Mouse (Mus musculus): ENCODE results near the gene Eno1. TPM values are rescaled to one million over a fixed set of nuclear protein-coding genes. Genes with fewer than 3 reads are reported as not detected.
A peak's percentile ranks its signal among the peaks of the same experiment; 100 is the strongest.

Gene Eno1
- polyA plus RNA-seq (2015; fragmentation: Nextera tagmentation; extraction: Ambion mirVana): 1,894 and 1,951 TPM in 2 replicates

GRCm38 (mm10) chr4:150236521-150237481, at the start of gene Eno1:
TSS of gene Eno1 (plus strand) at chr4:150236721.
- Histone ChIP-seq H3K9ac (peak within 1 kb of the TSS; percentile 91), H3K4me3 (replicated peaks) (peak within 1 kb of the TSS; percentile 77), H3K27me3 (replicated peaks) (no peaks in the 10 kb centered on the region), H3K9me3 (no peaks in the 10 kb centered on the region), H3K4me2 (replicated peaks) (peak within 1 kb of the TSS; percentile 78), H3K36me3 (peaks cover 9% of the 10 kb centered on the region), H3K4me1 (replicated peaks) (peaks cover 31% of the 10 kb centered on the region), H3K27ac (peak within 1 kb of the TSS; percentile 97)
- ATAC-seq: peak; percentile 98
- under 1% methylated on average over 77 of the region's 78 CpGs for WGBS

- Histone ChIP-seq H3K4me2 (replicated peaks) (peak overlapping the region; percentile 30), H3K9me3 (no peaks in the 10 kb centered on the region)
- 45% methylated on average over 11 of the region's 11 CpGs for WGBS
Measured at GRCm38 (mm10) chr4:150188236-150188635, 48.3 kb upstream of the Eno1 start.

GRCm38 (mm10) chr4:150192199-150192598, 44.3 kb upstream of the Eno1 start:
- no peak overlapping the region for H3K4me3 ChIP-seq (replicated peaks)
- no peaks in the 10 kb centered on the region for H3K27me3 ChIP-seq (replicated peaks)
- no peaks in the 10 kb centered on the region for H3K36me3 ChIP-seq
- H3K27ac ChIP-seq: no peak overlapping the region
- no peak for ATAC-seq
- no peak overlapping the region for H3K9ac ChIP-seq
- no peaks in the 10 kb centered on the region for H3K9me3 ChIP-seq
- no peak overlapping the region for H3K4me2 ChIP-seq (replicated peaks)
- no peaks in the 10 kb centered on the region for H3K4me1 ChIP-seq (replicated peaks)
- WGBS: 80% methylated on average over 6 of the region's 6 CpGs

More at GRCm38 (mm10) chr4:150188236-150188635, 48.3 kb upstream of the Eno1 start:
- ATAC-seq: peak; percentile 45; the same call in 1 of the 2 replicates
- Histone ChIP-seq H3K27ac (no peak overlapping the region), H3K27me3 (replicated peaks) (no peaks in the 10 kb centered on the region), H3K4me3 (replicated peaks) (no peak overlapping the region), H3K4me1 (replicated peaks) (no peaks in the 10 kb centered on the region), H3K36me3 (no peaks in the 10 kb centered on the region), H3K9ac (no peak overlapping the region)

- Histone ChIP-seq H3K4me2 (replicated peaks) (no peak overlapping the region), H3K27me3 (replicated peaks) (no peaks in the 10 kb centered on the region), H3K4me1 (replicated peaks) (no peaks in the 10 kb centered on the region), H3K4me3 (replicated peaks) (no peak overlapping the region), H3K27ac (no peak overlapping the region), H3K36me3 (no peaks in the 10 kb centered on the region), H3K9ac (no peak overlapping the region), H3K9me3 (no peaks in the 10 kb centered on the region)
- ATAC-seq: no peak
- 48% methylated on average over 1 of the region's 1 CpGs for WGBS
Measured at GRCm38 (mm10) chr4:150193915-150194314, 42.6 kb upstream of the Eno1 start.

GRCm38 (mm10) chr4:150198268-150198667, 38.3 kb upstream of the Eno1 start:
- WGBS: 72% methylated on average over 9 of the region's 9 CpGs
- H3K27ac ChIP-seq: no peak overlapping the region
- H3K4me2 ChIP-seq (replicated peaks): no peak overlapping the region
- no peaks in the 10 kb centered on the region for H3K27me3 ChIP-seq (replicated peaks)
- H3K4me3 ChIP-seq (replicated peaks): no peak overlapping the region
- 0 out of 2 replicates have a peak, but pooled peaks cover 4% of the 10 kb centered on the region for H3K4me1 ChIP-seq (replicated peaks)
- no peaks in the 10 kb centered on the region for H3K36me3 ChIP-seq
- no peak overlapping the region for H3K9ac ChIP-seq
- no peaks in the 10 kb centered on the region for H3K9me3 ChIP-seq
- no peak for ATAC-seq

GRCm38 (mm10) chr4:150201232-150201631, 35.3 kb upstream of the Eno1 start, which contains the start of gene Car6:
TSS of gene Car6 (minus strand) at chr4:150201332.
- no peak within 1 kb of the TSS for H3K27ac ChIP-seq
- no peak within 1 kb of the TSS for H3K9ac ChIP-seq
- ATAC-seq: no peak
- no peak within 1 kb of the TSS for H3K4me2 ChIP-seq (replicated peaks)
- no peaks in the 10 kb centered on the region for H3K36me3 ChIP-seq
- H3K4me3 ChIP-seq (replicated peaks): no peak within 1 kb of the TSS
- H3K27me3 ChIP-seq (replicated peaks): no peaks in the 10 kb centered on the region
- 77% methylated on average over 5 of the region's 5 CpGs for WGBS
- H3K9me3 ChIP-seq: no peaks in the 10 kb centered on the region
- 0 out of 2 replicates have a peak, but pooled peaks cover 4% of the 10 kb centered on the region for H3K4me1 ChIP-seq (replicated peaks)

GRCm38 (mm10) chr4:150202702-150203101, 33.8 kb upstream of the Eno1 start:
- Histone ChIP-seq H3K27me3 (replicated peaks) (no peaks in the 10 kb centered on the region), H3K9me3 (no peaks in the 10 kb centered on the region), H3K27ac (no peak overlapping the region), H3K36me3 (no peaks in the 10 kb centered on the region), H3K4me2 (replicated peaks) (no peak overlapping the region), H3K9ac (no peak overlapping the region), H3K4me1 (replicated peaks) (0 out of 2 replicates have a peak, but pooled peaks cover 6% of the 10 kb centered on the region), H3K4me3 (replicated peaks) (no peak overlapping the region)
- 67% methylated on average over 5 of the region's 5 CpGs for WGBS
- peak; percentile 66 for ATAC-seq

- no peak for ATAC-seq
- 60% methylated on average over 3 of the region's 3 CpGs for WGBS
- no peaks in the 10 kb centered on the region for H3K36me3 ChIP-seq
Measured at GRCm38 (mm10) chr4:150204877-150205276, 31.6 kb upstream of the Eno1 start.

GRCm38 (mm10) chr4:150209751-150210150, 26.8 kb upstream of the Eno1 start:
- no peak overlapping the region for H3K4me3 ChIP-seq (replicated peaks)

More at GRCm38 (mm10) chr4:150204877-150205276, 31.6 kb upstream of the Eno1 start:
- H3K9ac ChIP-seq: no peak overlapping the region
- H3K27ac ChIP-seq: no peak overlapping the region
- H3K4me2 ChIP-seq (replicated peaks): no peak overlapping the region
- no peak overlapping the region for H3K4me3 ChIP-seq (replicated peaks)
- no peaks in the 10 kb centered on the region for H3K27me3 ChIP-seq (replicated peaks)
- no peaks in the 10 kb centered on the region for H3K9me3 ChIP-seq
- H3K4me1 ChIP-seq (replicated peaks): 0 out of 2 replicates have a peak, but pooled peaks cover 8% of the 10 kb centered on the region

GRCm38 (mm10) chr4:150210306-150210705, 26.2 kb upstream of the Eno1 start:
- H3K9me3 ChIP-seq: no peaks in the 10 kb centered on the region
- H3K4me1 ChIP-seq (replicated peaks): peaks cover 15% of the 10 kb centered on the region; the same call in 1 of the 2 replicates
- ATAC-seq: no peak
- WGBS: 87% methylated on average over 8 of the region's 8 CpGs
- no peaks in the 10 kb centered on the region for H3K36me3 ChIP-seq
- H3K9ac ChIP-seq: no peak overlapping the region
- H3K4me2 ChIP-seq (replicated peaks): no peak overlapping the region
- H3K27ac ChIP-seq: no peak overlapping the region
- H3K27me3 ChIP-seq (replicated peaks): no peaks in the 10 kb centered on the region
- no peak overlapping the region for H3K4me3 ChIP-seq (replicated peaks)

More at GRCm38 (mm10) chr4:150209751-150210150, 26.8 kb upstream of the Eno1 start:
- H3K36me3 ChIP-seq: no peaks in the 10 kb centered on the region
- no peaks in the 10 kb centered on the region for H3K27me3 ChIP-seq (replicated peaks)
- H3K4me2 ChIP-seq (replicated peaks): no peak overlapping the region
- WGBS: 91% methylated on average over 5 of the region's 5 CpGs
- ATAC-seq: no peak
- H3K9ac ChIP-seq: no peak overlapping the region
- no peak overlapping the region for H3K27ac ChIP-seq
- peaks cover 15% of the 10 kb centered on the region; the same call in 1 of the 2 replicates for H3K4me1 ChIP-seq (replicated peaks)
- no peaks in the 10 kb centered on the region for H3K9me3 ChIP-seq

- ATAC-seq: no peak; the same call in 1 of the 2 replicates
- Histone ChIP-seq H3K27ac (no peak overlapping the region), H3K4me3 (replicated peaks) (peak overlapping the region; percentile 27), H3K27me3 (replicated peaks) (no peaks in the 10 kb centered on the region), H3K36me3 (no peaks in the 10 kb centered on the region), H3K4me1 (replicated peaks) (peaks cover 15% of the 10 kb centered on the region; the same call in 1 of the 2 replicates), H3K9ac (no peak overlapping the region), H3K4me2 (replicated peaks) (peak overlapping the region; percentile 60), H3K9me3 (no peaks in the 10 kb centered on the region)
- 50% methylated on average over 10 of the region's 10 CpGs for WGBS
Measured at GRCm38 (mm10) chr4:150211930-150212552, 24.5 kb upstream of the Eno1 start.

- Histone ChIP-seq H3K4me1 (replicated peaks) (peaks cover 15% of the 10 kb centered on the region; the same call in 1 of the 2 replicates), H3K4me3 (replicated peaks) (peak overlapping the region; percentile 27), H3K9ac (peak overlapping the region; percentile 26), H3K27me3 (replicated peaks) (no peaks in the 10 kb centered on the region), H3K27ac (no peak overlapping the region), H3K36me3 (no peaks in the 10 kb centered on the region), H3K9me3 (no peaks in the 10 kb centered on the region), H3K4me2 (replicated peaks) (peak overlapping the region; percentile 60)
- peak; percentile 90 for ATAC-seq
- WGBS: 2% methylated on average over 15 of the region's 15 CpGs
Measured at GRCm38 (mm10) chr4:150212553-150212971, 24.0 kb upstream of the Eno1 start.

Measured in intestine, embryonic 15.5 days (tissue).